Mouse (Mus musculus): Measurements from ENCODE around the gene Tmem50a.
"Not testable (repeated sequence)": the region's sequence is repeated elsewhere in the genome, so short reads cannot be mapped to it uniquely, and the experiment has no call there.

Tmem50a gene

DNA sequence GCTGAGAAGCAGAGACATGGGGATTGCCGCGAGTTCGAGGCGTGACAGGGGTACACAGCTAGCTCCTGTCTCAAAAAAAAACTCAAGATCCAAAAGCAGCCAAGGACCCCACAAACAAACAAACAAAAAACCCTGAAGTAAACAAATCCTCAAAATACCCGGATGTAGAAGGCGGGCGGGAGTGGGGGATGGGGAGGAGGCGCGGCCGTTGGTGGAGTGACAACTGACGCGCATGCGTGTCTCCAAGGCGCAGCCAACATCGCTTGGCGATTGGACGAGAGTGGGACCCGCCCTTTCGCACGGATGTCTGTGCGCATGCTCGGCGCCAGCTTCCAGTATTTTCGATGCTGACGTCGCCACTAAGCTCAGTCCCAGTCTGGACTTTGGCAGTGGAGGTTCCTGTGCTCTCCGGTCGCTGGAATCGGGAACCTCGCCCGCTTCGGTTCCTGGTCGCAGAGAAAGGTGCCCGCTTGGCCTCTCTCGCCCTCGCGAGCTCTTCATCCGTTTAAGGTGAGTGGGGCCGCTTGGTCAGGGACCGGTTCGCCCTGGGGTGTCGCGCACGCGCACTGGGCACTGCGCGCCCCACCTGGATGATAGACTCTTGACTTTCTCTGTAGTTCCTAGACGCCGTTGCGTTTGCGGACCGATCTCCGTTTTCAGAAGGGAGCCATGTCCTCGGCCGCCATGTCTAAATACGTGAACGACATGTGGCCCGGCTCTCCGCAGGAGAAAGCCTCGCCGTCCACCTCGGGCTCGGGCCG, 8.6 kb upstream of the Tmem50a start, which contains the start of gene Rsrp1:
TSS of gene Rsrp1 (plus strand) at position 335 of the 761 bp plus-strand sequence.
- DNase-seq (ENCODE audit: low read depth, low spot score) = peak; percentile 97

DNA sequence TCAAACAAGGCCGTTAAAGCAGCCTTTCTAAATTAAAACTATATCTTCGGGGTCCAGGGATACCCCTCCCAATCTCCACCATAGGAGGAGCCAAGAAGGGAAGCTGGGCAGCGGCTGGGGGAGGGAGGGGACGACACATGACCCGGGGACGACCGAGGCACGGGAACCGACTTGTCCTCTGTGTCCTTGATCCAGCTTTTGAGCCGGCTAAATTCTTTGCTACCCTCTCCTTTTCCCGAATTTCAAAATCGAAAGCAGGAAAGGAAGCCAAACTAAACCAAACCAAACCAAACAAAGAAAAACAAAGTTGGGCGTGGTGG, 8.1 kb upstream of the Tmem50a start:
- DNase-seq (ENCODE audit: low read depth, low spot score) = no peak

DNA sequence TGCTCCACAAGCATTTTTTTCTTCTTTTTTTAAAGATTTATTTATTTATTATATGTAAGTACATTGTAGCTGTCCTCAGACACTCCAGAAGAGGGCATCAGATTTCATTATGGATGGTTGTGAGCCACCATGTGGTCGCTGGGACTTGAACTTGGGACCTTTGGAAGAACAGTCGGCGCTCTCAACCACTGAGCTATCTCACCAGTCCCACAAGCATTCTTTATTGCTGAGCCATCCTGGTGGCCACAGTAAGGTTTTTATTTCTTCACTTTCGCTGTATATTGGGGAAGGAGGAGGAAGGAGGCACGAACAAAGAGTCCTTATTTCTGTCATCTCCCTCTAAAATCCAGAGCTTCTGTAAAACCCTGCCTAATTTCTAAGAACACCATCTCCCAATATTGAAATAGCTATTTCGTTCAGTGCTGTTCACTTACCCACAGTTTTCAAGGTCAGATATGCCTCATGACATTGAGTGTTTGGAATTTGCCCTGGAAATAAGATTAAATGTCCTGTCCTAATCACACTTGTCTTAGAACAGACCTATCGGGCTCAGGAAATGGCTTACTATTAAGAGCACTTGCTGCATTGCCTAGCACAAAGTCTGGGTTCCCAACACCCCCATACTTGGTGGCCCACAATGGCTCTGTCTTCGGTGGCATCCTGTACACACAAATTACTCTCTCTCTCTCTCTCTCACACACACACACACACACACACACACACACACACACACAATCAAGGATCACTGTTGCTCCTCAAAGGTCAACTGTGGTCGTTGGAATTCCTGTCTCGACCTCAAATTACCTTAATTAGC, 7.5 kb upstream of the Tmem50a start:
- DNase-seq (ENCODE audit: low read depth, low spot score) = no peak

DNA sequence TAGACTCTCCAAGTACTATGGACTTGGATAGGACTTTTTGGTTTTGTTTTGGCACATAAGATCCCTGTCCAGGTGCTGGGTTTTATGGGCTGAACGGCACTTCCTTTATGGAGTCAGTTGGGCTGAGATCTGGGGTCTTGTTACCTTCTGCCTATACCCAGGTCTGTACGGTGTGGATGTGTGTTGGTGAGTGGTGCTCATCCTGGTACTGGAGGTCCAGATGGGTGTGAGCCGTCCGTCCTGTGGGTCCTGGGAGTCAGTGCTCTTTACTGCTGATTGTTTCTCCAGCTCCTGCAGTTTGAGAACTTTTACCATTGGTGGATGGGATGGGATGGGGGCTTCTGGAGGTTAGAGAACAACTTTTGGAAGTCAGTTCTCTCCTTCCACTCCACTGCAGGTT, 6.9 kb upstream of the Tmem50a start:
- no peak for DNase-seq (ENCODE audit: low read depth, low spot score)

DNA sequence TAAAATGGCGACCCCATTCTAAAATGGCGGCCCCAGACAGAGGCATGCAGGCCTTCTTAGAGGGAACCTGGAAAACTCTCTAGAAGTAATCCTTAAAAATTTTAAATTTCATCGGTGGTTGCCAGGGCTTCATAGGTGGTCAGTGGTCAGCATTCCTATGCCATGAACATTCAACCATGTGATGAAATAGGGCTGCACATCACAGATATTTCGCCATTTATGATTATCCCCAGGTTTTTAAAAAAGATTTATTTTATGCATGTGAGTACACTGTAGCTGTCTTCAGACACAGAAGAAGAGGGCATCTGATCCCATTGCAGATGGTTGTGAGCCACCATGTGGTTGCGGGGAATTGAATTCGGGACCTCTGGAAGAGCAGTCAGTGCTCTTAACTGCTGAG, 5.8 kb upstream of the Tmem50a start:
- no peak for DNase-seq (ENCODE audit: low read depth, low spot score)

DNA sequence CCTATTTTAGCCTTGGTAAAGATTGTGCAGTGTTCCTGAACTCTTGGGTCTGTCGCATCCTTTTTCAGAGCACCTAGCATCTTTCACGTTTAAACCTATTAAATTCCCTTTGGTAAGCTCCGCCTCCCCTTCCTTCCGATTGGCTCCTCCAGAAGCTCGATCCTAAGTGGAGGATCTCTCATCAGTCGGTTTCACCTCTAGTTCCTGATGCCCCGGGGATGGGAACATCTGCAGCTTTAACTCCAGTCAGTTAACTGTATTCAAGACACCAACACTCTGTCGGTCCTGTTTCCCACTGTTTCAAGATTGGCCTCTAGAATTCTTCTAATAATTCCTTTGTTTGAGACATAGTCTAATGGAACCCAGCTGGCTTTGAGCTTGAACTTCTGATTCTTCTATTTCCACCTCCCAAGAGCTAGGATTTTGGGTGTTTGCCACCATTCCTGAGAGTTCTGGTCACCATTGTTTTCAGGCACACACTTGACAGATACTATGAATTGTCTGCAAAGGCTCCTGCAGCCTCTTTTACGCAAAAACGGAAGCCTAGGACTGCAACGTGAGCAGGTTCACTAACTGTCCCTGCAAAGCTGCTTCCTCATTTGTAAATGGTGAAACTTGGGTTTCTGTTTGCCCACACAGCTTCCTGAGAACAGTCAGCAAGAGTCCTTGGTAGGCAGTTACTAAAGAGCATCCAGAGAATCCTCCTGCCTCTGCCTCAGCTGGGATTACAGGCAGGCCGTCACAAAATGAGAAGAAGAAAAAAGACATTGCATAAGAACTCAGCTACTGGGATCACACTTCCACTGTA, 5.1 kb upstream of the Tmem50a start:
- no peak for DNase-seq (ENCODE audit: low read depth, low spot score)

DNA sequence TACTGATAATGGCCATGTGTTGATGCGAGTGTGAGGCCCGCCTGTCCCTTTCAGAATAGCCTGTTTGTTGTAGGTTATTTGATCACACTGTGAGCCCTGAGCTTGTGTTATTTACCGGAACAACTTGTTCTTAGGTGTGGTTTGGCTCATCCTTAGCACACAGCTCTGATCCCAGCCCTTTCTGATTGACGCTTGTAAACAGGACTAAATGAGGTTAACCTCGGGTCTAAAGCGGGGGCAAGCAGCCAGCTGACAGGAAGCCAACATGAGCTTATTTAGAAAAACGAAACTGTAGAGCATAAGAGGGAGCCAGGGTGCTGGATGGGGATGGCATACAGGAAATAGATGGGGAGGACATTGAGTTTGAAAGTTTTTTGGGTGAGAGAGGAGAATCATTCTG, 3.6 kb upstream of the Tmem50a start:
- no peak for DNase-seq (ENCODE audit: low read depth, low spot score)

DNA sequence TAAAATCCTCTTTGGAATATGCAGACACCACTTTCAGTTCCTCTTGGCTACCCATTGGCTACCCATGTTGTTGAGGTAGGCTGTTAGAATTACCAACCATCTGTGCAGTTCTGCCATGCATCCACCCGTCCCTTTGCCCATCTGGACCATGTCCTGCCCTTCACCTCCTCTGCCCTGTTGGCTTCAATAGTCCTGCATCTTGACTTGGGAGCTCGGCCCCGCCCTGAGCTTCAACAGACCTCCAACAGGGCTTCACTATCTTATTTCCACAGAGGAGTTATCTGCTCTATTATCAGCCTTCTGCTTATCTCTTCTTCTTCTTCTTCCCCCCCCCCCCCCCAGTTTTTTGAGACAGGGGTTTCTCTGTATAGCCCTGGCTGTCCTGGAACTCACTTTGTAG, 2.4 kb upstream of the Tmem50a start:
- DNase-seq (ENCODE audit: low read depth, low spot score) = no peak

DNA sequence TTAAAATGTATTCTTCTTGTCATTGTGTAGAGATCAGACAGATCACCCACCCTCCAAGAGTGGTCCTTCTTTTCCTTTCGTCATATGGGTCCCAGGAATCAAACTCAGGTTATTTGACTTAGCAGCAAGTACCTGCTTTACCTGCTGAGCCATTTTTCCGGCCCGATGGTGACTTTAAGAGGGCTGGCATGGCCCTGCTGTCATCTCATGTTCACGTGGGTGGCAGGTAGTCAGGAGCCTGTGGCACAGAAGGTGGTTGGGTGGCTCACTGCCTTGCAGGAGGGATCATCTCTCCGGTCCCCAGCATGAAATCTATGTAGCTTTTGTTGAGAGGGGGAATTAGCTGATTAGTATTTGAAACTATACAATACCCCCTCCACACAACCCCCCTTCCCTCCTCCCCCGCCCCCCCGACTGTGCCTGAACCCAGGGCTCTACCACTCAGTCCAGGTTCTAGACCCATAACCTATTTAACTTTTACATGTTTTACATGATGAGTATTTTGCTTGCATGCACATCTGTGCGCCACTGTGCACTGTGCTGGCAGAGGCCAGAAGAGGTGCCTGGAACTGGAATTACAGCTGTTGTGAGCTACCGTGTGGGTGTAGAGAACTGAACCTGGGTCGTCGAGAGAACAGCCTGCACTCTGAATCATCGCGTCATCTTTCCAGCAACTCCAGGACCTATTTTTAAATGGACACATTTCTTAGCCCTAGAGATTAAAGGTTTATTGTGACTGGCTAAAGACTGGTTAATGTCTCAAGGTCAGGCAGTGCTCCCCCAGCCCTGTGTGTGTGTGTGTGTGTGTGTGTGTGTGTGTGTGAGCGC, 613 bp upstream of the Tmem50a start:
- DNase-seq (ENCODE audit: low read depth, low spot score) = no peak

DNA sequence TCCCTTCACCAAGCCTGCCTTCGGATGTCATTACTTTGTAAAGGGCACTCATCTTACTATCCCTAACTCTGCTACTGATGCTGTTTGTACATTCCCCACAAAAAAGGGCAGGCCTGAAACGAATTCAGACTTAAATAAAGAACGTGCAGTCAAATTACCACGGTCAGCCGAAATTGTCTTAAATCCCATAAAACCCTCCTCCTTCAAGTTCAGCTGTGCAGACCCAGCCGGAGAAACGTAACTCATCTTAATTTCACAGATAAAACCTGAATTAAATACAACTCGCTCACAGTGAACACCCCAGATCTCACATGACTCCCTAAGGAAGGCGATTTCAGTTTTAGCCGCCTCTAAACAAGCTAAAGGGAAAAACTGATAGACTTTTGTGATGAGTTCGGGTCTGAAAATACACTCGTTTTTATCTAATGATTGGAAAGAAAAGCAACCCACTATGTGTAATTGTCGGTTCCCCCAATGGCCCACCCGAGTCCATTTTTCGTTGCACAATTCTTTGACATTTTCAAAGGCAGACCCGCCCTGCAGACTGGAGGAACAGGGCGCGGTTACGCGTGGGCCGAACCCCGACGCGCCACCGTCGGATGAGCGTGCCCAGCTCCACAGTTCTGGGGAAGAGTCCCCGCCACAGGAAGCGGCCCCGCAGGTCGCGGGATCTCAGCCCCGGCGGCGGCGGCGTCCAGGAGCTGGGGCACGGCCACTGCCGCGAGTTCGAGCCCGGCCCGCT, 531 bp downstream of the Tmem50a start:
- no peak for DNase-seq (ENCODE audit: low read depth, low spot score)

DNA sequence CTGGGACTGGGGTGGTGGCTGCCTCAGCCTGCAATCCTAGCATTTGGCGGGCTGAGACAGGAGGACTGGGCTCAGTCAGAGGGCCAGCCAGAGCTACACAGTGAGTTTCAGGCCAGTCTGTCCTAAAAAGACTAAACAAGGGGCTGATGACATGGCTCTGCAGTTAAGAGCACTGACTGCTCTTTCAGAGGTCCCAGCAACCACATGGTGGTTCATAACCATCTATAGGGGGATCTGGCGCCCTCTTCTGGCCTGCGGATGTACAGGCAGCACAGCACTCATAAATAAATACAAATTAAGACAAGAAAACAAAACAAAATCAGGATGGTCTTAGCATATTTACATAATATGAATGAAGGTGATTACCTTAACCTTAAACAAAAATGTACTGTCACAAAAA, 1.4 kb downstream of the Tmem50a start:
- DNase-seq (ENCODE audit: low read depth, low spot score) = no peak

DNA sequence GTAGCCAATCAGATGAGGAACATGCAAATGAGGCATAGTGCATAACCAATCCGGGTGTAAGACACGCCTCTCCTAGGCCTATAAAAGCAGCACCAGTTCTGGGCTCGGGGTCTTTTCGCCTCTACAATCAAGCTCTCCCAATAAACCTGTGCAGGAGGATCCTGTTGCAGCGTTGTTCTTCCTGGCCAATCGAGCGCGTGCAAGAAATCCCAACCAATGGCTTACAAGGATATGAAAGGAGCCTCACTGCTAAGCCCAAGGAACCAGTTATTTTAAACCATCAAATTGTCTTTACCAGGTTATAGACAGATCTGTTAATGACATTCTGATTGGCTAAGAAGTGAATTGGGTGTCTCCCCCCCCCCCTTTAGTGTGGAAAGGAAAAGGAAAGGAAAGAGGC, 3.4 kb downstream of the Tmem50a start:
- DNase-seq (ENCODE audit: low read depth, low spot score) = not testable (repeated sequence)

DNA sequence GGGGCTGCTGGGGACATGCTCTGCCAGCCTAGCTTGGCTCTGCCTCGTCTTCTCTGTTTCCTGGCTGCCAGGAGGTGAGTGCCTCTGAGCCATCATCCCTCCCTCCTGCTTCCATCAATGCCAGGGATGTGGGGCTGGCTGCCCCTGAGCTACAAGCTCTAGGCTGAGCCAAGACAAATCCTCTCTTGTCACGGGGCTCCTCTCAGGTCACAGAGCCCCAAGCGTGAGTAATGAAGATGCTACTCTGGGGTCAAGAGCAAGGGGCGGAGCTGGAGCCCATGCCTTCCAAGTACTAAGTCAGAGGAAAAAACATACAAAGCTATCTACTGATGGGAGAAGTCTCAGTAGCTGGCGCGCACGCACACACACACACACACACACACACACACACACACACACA, 11.8 kb downstream of the Tmem50a start:
- no peak for DNase-seq (ENCODE audit: low read depth, low spot score)

DNA sequence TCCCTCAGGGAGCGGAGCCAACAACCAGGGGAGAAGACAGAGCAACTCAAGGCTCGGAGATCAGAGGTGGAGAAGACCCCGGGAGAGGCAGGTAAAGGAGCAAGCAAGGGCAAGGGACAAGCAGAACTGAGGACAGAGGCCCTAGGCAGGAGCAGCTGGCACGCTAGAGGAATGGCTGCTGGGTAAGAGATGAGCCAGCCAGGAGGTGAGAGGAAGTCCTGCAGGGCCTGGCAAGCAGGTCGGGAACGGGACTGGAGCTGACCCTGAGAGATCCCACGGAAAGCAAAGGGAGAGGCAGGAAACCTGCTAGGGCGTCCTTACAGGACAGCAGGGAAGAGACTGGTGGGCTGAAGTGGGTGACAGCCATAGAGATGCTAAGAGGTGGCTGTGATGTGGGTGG, 13.7 kb downstream of the Tmem50a start:
- DNase-seq (ENCODE audit: low read depth, low spot score) = no peak

DNA sequence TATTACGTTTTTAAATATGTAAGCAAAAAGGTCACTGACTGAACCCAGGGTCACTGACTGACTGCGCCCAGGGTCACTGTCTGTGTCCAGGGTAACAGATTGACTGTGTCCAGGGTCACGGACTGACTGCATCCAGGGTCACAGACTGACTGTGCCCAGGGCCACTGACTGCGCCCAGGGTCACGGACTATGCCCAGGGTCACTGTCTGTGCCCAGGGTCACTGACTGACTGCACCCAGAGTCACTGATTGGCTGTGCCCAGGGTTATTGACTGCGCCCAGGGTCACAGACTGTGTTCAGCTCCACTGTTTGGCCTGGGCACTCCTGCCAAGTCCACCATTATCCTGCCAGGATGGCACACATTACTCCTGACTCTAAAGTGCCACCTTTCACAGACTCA, 17.6 kb downstream of the Tmem50a start:
- no peak for DNase-seq (ENCODE audit: low read depth, low spot score)

DNA sequence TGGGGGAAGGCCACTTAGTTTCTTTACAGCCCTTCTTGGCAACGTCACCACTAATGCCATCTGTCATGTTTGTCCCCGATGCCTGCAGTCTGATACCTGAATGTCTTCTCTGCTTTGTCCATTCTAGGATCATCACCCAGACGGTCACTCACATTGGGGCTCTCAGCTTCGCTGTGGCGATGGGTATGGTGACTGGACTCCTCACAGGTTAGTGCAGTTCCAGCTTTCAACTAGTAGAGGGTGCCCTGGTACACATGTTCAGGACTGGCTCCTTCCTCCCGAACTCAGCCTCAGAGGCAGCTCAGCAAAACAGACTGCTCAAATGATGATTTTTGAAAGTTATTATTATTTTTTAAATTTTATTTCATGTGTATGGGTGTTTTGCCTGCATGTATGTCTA, 22.7 kb downstream of the Tmem50a start:
- no peak for DNase-seq (ENCODE audit: low read depth, low spot score)

DNA sequence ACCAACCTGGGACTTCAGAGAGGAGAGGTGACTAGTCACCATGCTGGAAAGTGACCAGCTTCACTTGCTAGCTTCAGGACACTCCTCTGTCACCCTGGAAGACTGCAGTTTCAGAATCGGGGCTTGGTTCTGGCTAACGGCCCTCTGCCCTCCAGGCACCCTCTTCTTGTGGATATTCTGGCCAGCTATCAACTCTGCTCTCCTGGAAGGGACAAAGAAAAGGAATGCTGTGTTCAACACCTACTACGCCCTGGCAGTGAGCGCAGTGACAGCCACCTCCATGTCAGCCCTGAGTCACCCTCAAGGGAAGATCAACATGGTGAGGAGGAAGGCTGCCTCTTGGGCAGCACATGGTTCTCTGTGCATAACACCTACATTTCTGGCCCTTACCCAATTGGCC, 30.5 kb downstream of the Tmem50a start:
- DNase-seq (ENCODE audit: low read depth, low spot score) = no peak

DNA sequence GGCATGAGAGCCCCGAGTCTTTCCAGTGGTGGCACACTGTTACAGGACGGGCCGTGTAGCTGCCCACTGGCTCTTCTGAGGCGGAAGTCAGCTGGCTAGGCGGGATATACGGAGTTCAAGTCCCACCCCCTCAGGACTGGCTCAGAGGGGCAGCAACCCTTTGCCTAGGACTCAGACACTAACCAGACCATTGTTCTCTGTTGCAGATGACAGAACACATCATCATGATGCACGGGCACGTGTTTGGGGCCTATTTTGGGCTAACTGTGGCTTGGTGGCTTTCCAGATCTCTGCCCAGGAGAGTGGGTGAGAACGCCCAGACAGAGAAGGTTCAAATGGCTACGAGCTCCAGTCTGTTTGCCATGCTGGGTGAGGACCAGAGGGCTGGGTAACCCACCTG, 31.0 kb downstream of the Tmem50a start:
- DNase-seq (ENCODE audit: low read depth, low spot score) = no peak

DNA sequence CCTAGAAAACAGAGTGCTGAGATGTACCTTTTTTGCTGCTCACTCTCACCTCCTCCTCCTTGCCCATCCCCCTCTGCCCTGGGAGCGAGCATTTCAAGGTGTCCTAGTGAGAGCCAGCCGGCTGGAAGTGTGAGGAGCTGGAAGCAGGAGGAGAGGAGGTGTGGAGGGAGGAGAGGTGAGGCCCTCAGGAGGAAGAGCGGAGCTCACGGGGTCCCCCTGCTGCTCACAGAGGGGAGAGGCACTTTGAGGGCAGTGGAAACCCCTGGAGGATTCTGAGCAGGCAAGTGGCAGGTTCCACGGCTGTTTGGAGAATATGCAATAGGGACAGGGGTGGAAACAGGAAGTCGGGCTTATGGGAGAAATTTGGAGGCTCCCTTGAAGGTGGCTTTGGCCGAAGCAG, 31.6 kb downstream of the Tmem50a start:
- peak; percentile 29 for DNase-seq (ENCODE audit: low read depth, low spot score)

DNA sequence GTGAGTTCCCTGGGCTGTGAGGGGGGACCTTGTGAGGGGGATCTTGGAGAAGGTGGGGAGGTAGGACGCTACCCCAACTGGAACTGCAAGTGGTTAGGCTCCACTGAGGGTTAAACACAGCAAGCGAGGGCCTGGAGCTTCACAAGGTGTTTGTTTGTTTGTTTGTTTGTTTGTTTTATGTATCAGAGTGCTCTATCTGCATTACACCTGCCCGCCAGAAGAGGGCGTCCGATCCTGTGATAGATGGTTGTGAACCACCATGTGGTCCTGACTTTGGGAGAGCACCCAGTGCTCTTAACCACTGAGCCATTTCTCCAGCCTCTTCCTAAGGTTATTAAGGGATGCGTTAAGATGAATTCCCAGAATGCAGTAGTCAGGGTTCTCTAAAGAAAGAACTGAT, 34.8 kb downstream of the Tmem50a start:
- DNase-seq (ENCODE audit: low read depth, low spot score) = no peak
